In genomic region chr11:75673411-75673810, GRCm38 (mm10) we compare ENCODE assay signal across 15 mouse cellular contexts.
"Had no signal": no experiment of that assay in that cellular context is flagged by ENCODE, and none has a peak within 500 bp of the region (broad histone marks: within the 10 kb centered on the region; RNA-seq: fewer than 3 reads in every experiment).

No protein-coding gene starts in this region.

- H3K4me2 ChIP-seq: neural tube, embryonic 15.5 days; stomach, embryonic 15.5 days had no signal

- H3K4me3 ChIP-seq: neural tube, embryonic 15.5 days; stomach, embryonic 15.5 days had no signal

- DNase-seq: retina, postnatal 1 day; right cerebral cortex, adult 18-20 months; right cerebral cortex, postnatal 14 days; right cerebral cortex, postnatal 25 days; right cerebral cortex, postnatal 4 days; spleen, adult 18-20 months; thymus, adult 18-20 months; thymus, adult 2 months; thymus, postnatal 14 days; thymus, postnatal 25 days; thymus, postnatal 36 days; thymus, postnatal 4 days had no signal

- H3K4me1 ChIP-seq: stomach, embryonic 15.5 days had no signal

- H3K27ac ChIP-seq: neural tube, embryonic 15.5 days; stomach, embryonic 15.5 days; stomach, postnatal 0 days had no signal

- H3K9me3 ChIP-seq: neural tube, embryonic 15.5 days; stomach, embryonic 15.5 days had no signal

- H3K27me3 ChIP-seq: neural tube, embryonic 15.5 days; stomach, embryonic 15.5 days had no signal

- H3K9ac ChIP-seq: neural tube, embryonic 15.5 days; stomach, embryonic 15.5 days had no signal
